Mouse (Mus musculus): ENCODE data around the gene Prkar2a. TPM values are rescaled to one million over a fixed set of nuclear protein-coding genes. Genes with fewer than 3 reads are reported as not detected.
A peak's percentile ranks its signal among the peaks of the same experiment; 100 is the strongest.

Prkar2a gene
- polyA plus RNA-seq, 2 experiments = 18.5 to 33.6 TPM

- TF ChIP-seq POLR2A (IDR thresholded peaks at IDR 0.05; ENCODE audit: borderline replicate concordance, extremely low read depth, insufficient read depth, insufficient read length) = no peak
- no peaks in the 10 kb centered on the region for H3K4me1 ChIP-seq (ENCODE audit: control insufficient read depth, insufficient read depth, low read length)
- WGBS = 77% methylated on average over 9 of the region's 9 CpGs
- 0 out of 2 replicates have a peak, but pooled peaks cover 5% of the 10 kb centered on the region for H3K36me3 ChIP-seq (ENCODE audit: control insufficient read depth, insufficient read depth, low read length)
- no peaks in the 10 kb centered on the region for H3K9me3 ChIP-seq (ENCODE audit: control insufficient read depth, low read length)
- H3K27me3 ChIP-seq (ENCODE audit: control insufficient read depth, insufficient read depth, low read length) = no peaks in the 10 kb centered on the region
- no peak overlapping the region for H3K9ac ChIP-seq (ENCODE audit: low read depth, low read length, severe bottlenecking)
- H3K27ac ChIP-seq (replicated peaks; ENCODE audit: low read depth, low read length) = no peak overlapping the region
- DNase-seq (ENCODE audit: low spot score) = peak; percentile 16
- no peak overlapping the region for H3K4me3 ChIP-seq (replicated peaks; ENCODE audit: low read length)
- ATAC-seq (ENCODE audit: low FRiP score, low read depth) = no peak
- H3K4me2 ChIP-seq (replicated peaks; ENCODE audit: low read depth, low read length, severe bottlenecking) = no peak overlapping the region
Observed at GRCm38 (mm10) chr9:108753326-108753725, 64.2 kb downstream of the Prkar2a start.

- H3K36me3 ChIP-seq (ENCODE audit: control insufficient read depth, insufficient read depth, low read length) = 0 out of 2 replicates have a peak, but pooled peaks cover under 1% of the 10 kb centered on the region
- H3K4me2 ChIP-seq (replicated peaks; ENCODE audit: low read depth, low read length, severe bottlenecking) = no peak overlapping the region
- no peak overlapping the region for H3K27ac ChIP-seq (replicated peaks; ENCODE audit: low read depth, low read length)
- no peak overlapping the region for H3K4me3 ChIP-seq (replicated peaks; ENCODE audit: low read length)
- H3K4me1 ChIP-seq (ENCODE audit: control insufficient read depth, insufficient read depth, low read length) = no peaks in the 10 kb centered on the region
- no peak for DNase-seq (ENCODE audit: low spot score)
- no peaks in the 10 kb centered on the region for H3K9me3 ChIP-seq (ENCODE audit: control insufficient read depth, low read length)
- no peak overlapping the region for H3K9ac ChIP-seq (ENCODE audit: low read depth, low read length, severe bottlenecking)
- 90% methylated on average over 3 of the region's 3 CpGs for WGBS
- TF ChIP-seq POLR2A (IDR thresholded peaks at IDR 0.05; ENCODE audit: borderline replicate concordance, extremely low read depth, insufficient read depth, insufficient read length) = no peak
- no peak for ATAC-seq (ENCODE audit: low FRiP score, low read depth)
- no peaks in the 10 kb centered on the region for H3K27me3 ChIP-seq (ENCODE audit: control insufficient read depth, insufficient read depth, low read length)
Observed at GRCm38 (mm10) chr9:108753976-108754375, 64.9 kb downstream of the Prkar2a start.

GRCm38 (mm10) chr9:108754423-108754822 lies 65.3 kb downstream of the Prkar2a start:
- no peak for ATAC-seq (ENCODE audit: low FRiP score, low read depth)
- no peak overlapping the region for H3K4me3 ChIP-seq (replicated peaks; ENCODE audit: low read length)
- TF ChIP-seq POLR2A (IDR thresholded peaks at IDR 0.05; ENCODE audit: borderline replicate concordance, extremely low read depth, insufficient read depth, insufficient read length) = no peak
- no peaks in the 10 kb centered on the region for H3K9me3 ChIP-seq (ENCODE audit: control insufficient read depth, low read length)
- H3K27me3 ChIP-seq (ENCODE audit: control insufficient read depth, insufficient read depth, low read length) = no peaks in the 10 kb centered on the region
- WGBS = 87% methylated on average over 5 of the region's 5 CpGs
- H3K4me1 ChIP-seq (ENCODE audit: control insufficient read depth, insufficient read depth, low read length) = no peaks in the 10 kb centered on the region
- H3K36me3 ChIP-seq (ENCODE audit: control insufficient read depth, insufficient read depth, low read length) = no peaks in the 10 kb centered on the region
- H3K9ac ChIP-seq (ENCODE audit: low read depth, low read length, severe bottlenecking) = no peak overlapping the region
- no peak for DNase-seq (ENCODE audit: low spot score)
- no peak overlapping the region for H3K4me2 ChIP-seq (replicated peaks; ENCODE audit: low read depth, low read length, severe bottlenecking)
- no peak overlapping the region for H3K27ac ChIP-seq (replicated peaks; ENCODE audit: low read depth, low read length)

- Histone ChIP-seq H3K27ac (replicated peaks; ENCODE audit: low read depth, low read length) (no peak overlapping the region), H3K4me3 (replicated peaks; ENCODE audit: low read length) (no peak overlapping the region), H3K9me3 (ENCODE audit: control insufficient read depth, low read length) (no peaks in the 10 kb centered on the region), H3K9ac (ENCODE audit: low read depth, low read length, severe bottlenecking) (no peak overlapping the region), H3K4me2 (replicated peaks; ENCODE audit: low read depth, low read length, severe bottlenecking) (no peak overlapping the region), H3K36me3 (ENCODE audit: control insufficient read depth, insufficient read depth, low read length) (no peaks in the 10 kb centered on the region), H3K27me3 (ENCODE audit: control insufficient read depth, insufficient read depth, low read length) (no peaks in the 10 kb centered on the region), H3K4me1 (ENCODE audit: control insufficient read depth, insufficient read depth, low read length) (no peaks in the 10 kb centered on the region)
- TF ChIP-seq POLR2A (IDR thresholded peaks at IDR 0.05; ENCODE audit: borderline replicate concordance, extremely low read depth, insufficient read depth, insufficient read length) = no peak
- WGBS = 60% methylated on average over 6 of the region's 6 CpGs
- DNase-seq (ENCODE audit: low spot score) (no peak), ATAC-seq (ENCODE audit: low FRiP score, low read depth) (no peak)
Observed at GRCm38 (mm10) chr9:108757406-108757805, 68.3 kb downstream of the Prkar2a start.

GRCm38 (mm10) chr9:108759121-108759520 lies 70.0 kb downstream of the Prkar2a start:
- Histone ChIP-seq H3K9ac (ENCODE audit: low read depth, low read length, severe bottlenecking) (no peak overlapping the region), H3K4me2 (replicated peaks; ENCODE audit: low read depth, low read length, severe bottlenecking) (no peak overlapping the region), H3K27me3 (ENCODE audit: control insufficient read depth, insufficient read depth, low read length) (no peaks in the 10 kb centered on the region), H3K9me3 (ENCODE audit: control insufficient read depth, low read length) (no peaks in the 10 kb centered on the region), H3K27ac (replicated peaks; ENCODE audit: low read depth, low read length) (no peak overlapping the region), H3K4me1 (ENCODE audit: control insufficient read depth, insufficient read depth, low read length) (no peaks in the 10 kb centered on the region), H3K4me3 (replicated peaks; ENCODE audit: low read length) (no peak overlapping the region), H3K36me3 (ENCODE audit: control insufficient read depth, insufficient read depth, low read length) (no peaks in the 10 kb centered on the region)
- TF ChIP-seq POLR2A (IDR thresholded peaks at IDR 0.05; ENCODE audit: borderline replicate concordance, extremely low read depth, insufficient read depth, insufficient read length) = no peak
- 97% methylated on average over 20 of the region's 20 CpGs for WGBS
- no peak for ATAC-seq (ENCODE audit: low FRiP score, low read depth)
- no peak for DNase-seq (ENCODE audit: low spot score)

- H3K36me3 ChIP-seq (ENCODE audit: control insufficient read depth, insufficient read depth, low read length) = no peaks in the 10 kb centered on the region
- ATAC-seq (ENCODE audit: low FRiP score, low read depth) = no peak
- TF ChIP-seq POLR2A (IDR thresholded peaks at IDR 0.05; ENCODE audit: borderline replicate concordance, extremely low read depth, insufficient read depth, insufficient read length) = no peak
Observed at GRCm38 (mm10) chr9:108759805-108760204, 70.7 kb downstream of the Prkar2a start.

More at GRCm38 (mm10) chr9:108759805-108760204, 70.7 kb downstream of the Prkar2a start:
- Histone ChIP-seq H3K4me1 (ENCODE audit: control insufficient read depth, insufficient read depth, low read length) (no peaks in the 10 kb centered on the region), H3K4me2 (replicated peaks; ENCODE audit: low read depth, low read length, severe bottlenecking) (no peak overlapping the region), H3K27me3 (ENCODE audit: control insufficient read depth, insufficient read depth, low read length) (no peaks in the 10 kb centered on the region), H3K9ac (ENCODE audit: low read depth, low read length, severe bottlenecking) (no peak overlapping the region), H3K27ac (replicated peaks; ENCODE audit: low read depth, low read length) (no peak overlapping the region), H3K4me3 (replicated peaks; ENCODE audit: low read length) (no peak overlapping the region), H3K9me3 (ENCODE audit: control insufficient read depth, low read length) (no peaks in the 10 kb centered on the region)
- 66% methylated on average over 2 of the region's 2 CpGs for WGBS
- no peak for DNase-seq (ENCODE audit: low spot score)
